Mouse (Mus musculus) layer of hippocampus, postnatal 10 days (tissue): Measurements from ENCODE around the gene Gm8229. TPM values are rescaled to one million over a fixed set of nuclear protein-coding genes. Genes with fewer than 3 reads are reported as not detected.
"Not testable (repeated sequence)": the region's sequence is repeated elsewhere in the genome, so short reads cannot be mapped to it uniquely, and the experiment has no call there.

Experiments
- DNase-seq, 2 experiments: peaks; one replicate each; pipeline ENCODE4 v3.0.0; 2021; ENCODE audit warnings: low spot score in 2 of 2
- long read RNA-seq: library from polyadenylated mRNA; stranded (forward); transcript quantifications from one replicate; pipeline ENCODE4 v2.0.0, GENCODE M21; 2023
- total RNA-seq, 2 experiments: library from RNA; stranded (reverse); gene quantifications; 2 replicates each; pipeline ENCODE4 v1.2.3; 2021

Gm8229 gene
- total RNA-seq, result not detected
- long read RNA-seq, result 0 reads

DNA sequence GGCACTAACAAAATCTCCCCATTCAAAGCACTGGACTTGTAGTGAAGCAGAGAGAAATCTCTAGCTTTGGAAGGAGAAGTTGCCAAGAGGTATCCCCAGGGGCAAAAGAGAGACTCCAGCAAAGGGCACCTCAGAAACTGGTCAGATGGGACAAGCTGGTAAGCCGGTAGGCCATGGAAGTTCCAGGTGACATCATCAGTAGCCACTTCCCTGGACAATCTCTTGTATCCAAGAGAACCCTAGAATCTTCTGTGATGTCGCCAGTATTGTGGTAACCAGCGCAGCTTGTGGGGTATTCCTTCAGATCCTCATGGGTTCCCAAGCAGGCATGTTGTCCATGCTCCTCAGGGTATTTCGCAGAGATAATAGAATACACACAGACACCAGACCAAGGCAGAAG is at the start of gene Gm8229:
TSS of gene Gm8229 (plus strand) at position 301 of the 400 bp plus-strand sequence.
- not testable (repeated sequence) for DNase-seq

DNA sequence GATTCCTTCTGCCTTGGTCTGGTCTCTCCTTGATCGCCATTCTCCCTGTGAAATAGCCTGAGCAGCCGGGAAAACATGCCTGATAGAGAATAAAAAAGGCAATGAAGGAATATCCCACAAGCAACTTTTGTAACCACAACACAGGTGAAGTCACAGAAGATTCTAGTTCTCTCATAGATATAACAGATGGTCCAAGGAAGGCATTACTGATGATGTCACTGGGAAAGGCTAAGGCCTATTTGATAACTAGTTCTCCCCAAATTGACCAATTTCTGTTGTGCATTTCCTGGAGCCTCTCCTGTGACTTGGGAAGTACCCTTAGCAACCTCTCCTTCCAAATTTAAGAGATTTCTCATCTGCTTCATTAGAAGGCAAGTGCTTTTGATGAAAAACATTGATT is 26.7 kb upstream of the Gm8229 start, which contains the start of gene Gm5930:
TSS of gene Gm5930 (minus strand) at position 101 of the 400 bp plus-strand sequence.
- DNase-seq, result not testable (repeated sequence)

DNA sequence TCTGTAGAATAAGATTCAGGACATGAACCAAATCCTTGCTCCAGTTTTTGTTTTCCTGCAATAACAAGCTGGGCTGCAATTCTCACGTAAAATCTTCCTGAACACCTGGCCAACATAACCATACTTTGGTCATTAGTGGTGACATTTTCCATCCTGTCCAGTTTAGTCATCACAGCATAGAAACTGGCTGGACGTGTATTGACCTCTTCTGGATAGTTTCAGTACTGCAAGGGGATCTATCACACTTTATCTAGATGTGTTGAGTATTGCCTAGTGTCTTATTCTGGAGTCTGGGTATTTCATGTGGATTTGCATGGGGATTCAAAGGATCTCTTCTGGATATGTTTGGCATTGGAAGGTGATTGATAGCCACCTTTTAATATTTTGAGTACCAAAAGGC is 3.7 kb upstream of the Gm8229 start:
- DNase-seq, result not testable (repeated sequence)

DNA sequence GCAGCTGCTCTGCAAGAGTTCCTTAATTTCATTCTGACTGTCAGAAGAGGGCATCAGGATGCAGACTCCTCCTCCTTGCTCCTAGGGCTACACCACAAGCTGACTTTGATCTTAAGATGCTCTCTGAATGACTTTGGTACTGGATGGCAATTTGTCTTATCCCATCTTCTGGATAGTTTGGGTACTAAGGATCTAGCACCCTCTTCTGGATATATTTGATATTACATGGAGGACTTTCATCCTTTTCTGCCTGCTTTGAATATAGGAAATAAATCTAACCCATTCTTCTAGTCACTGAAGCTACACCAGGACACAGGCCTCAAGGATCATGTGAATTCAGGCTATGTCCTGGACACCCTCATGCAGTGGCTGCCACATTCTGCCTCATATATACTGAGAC is 2.9 kb upstream of the Gm8229 start:
- not testable (repeated sequence) for DNase-seq

DNA sequence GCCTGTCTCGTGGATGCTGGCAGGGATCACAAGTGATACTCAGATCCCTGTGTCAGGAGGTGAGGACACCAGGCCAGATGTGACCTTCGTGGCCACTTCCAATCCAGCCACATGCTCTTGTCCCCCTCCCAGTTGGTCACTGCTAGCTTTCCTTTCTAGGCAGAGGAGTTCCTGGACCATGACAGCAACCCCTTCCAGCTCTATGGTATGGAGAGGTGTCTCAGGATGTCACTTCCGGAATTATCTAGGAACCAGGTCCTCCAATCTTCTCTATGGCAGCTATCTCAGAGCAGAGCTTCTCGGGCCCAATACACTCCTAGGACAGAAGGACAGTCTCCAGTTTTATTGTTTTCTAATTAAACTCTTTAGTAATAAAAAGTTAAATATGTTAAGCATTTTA is 19.1 kb downstream of the Gm8229 start:
- not testable (repeated sequence) for DNase-seq

DNA sequence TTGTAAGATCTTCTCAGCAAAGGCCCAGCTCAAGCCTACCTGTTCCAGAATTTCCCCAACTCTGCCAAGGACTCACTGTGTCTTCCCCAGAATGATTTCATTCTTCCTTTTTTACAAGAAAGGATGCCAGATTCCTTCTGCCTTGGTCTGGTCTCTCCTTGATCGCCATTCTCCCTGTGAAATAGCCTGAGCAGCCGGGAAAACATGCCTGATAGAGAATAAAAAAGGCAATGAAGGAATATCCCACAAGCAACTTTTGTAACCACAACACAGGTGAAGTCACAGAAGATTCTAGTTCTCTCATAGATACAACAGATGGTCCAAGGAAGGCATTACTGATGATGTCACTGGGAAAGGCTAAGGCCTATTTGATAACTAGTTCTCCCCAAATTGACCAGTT is 45.4 kb downstream of the Gm8229 start, which contains the start of gene Gm3371:
TSS of gene Gm3371 (minus strand) at position 101 of the 400 bp plus-strand sequence.
- DNase-seq, result not testable (repeated sequence)

Other genes with a start within 250 kb of the Gm8229 start
- gene Gm3327, start 241.5 kb upstream of the Gm8229 start, total RNA-seq, result not detected
- not detected for gene Gm8212, start 167.7 kb upstream of the Gm8229 start, total RNA-seq
- gene 4930503E14Rik, start 152.1 kb upstream of the Gm8229 start, total RNA-seq, result not detected
- not detected for gene Gm8220, start 79.8 kb upstream of the Gm8229 start, total RNA-seq
- gene Gm5930, start 26.8 kb upstream of the Gm8229 start, total RNA-seq, result not detected
- gene Gm3371, start 45.3 kb downstream of the Gm8229 start, total RNA-seq, result not detected
- not detected for gene Gm8232, start 68.3 kb downstream of the Gm8229 start, total RNA-seq
- not detected for gene BC061237, start 127.1 kb downstream of the Gm8229 start, total RNA-seq
- not detected for gene Gm17093, start 152.9 kb downstream of the Gm8229 start, total RNA-seq
- not detected for gene Gm8247, start 217.8 kb downstream of the Gm8229 start, total RNA-seq